Mouse (Mus musculus) heart, embryonic 10.5 days (tissue): Measurements from ENCODE around the gene Tbx19. TPM values are rescaled to one million over a fixed set of nuclear protein-coding genes. Genes with fewer than 3 reads are reported as not detected.

Experiments
- DNase-seq: peaks from one replicate; pipeline ENCODE4 v3.0.0-alpha.2; 2017; ENCODE audit warnings: low spot score
- H3K27ac ChIP-seq: fragments of 300-500 bp; sonication (generic); 2 replicates; pipeline ENCODE4 v1.5.1; 2016; ENCODE audit warnings: mild to moderate bottlenecking
- H3K27me3 ChIP-seq: fragments of 300-500 bp; sonication (generic); 2 replicates; pipeline ENCODE4 v1.6.1; 2016; ENCODE audit warnings: mild to moderate bottlenecking; ENCODE audit not compliant: poor library complexity, insufficient read depth, severe bottlenecking
- H3K36me3 ChIP-seq: fragments of 300-500 bp; sonication (generic); 2 replicates; pipeline ENCODE4 v1.6.1; 2016; ENCODE audit warnings: mild to moderate bottlenecking, moderate library complexity
- H3K4me1 ChIP-seq: fragments of 300-500 bp; sonication (generic); 2 replicates; pipeline ENCODE4 v1.6.1; 2016; ENCODE audit warnings: mild to moderate bottlenecking
- H3K4me3 ChIP-seq: fragments of 300-500 bp; sonication (generic); 2 replicates; pipeline ENCODE4 v1.5.1; 2016; ENCODE audit warnings: mild to moderate bottlenecking, moderate library complexity
- H3K9me3 ChIP-seq: fragments of 300-500 bp; sonication (generic); 2 replicates; pipeline ENCODE4 v1.6.1; 2016; ENCODE audit warnings: mild to moderate bottlenecking, moderate library complexity
- WGBS: fragments of 180-500 bp; shearing (Covaris S2); methylation state at CpG from one replicate; pipeline ENCODE4 v1.1.7; 2016; 5-methylcytosine and 5-hydroxymethylcytosine counted together
- polyA plus RNA-seq: library from polyadenylated mRNA; unstranded; fragments of >200 nt; fragmentation: Nextera tagmentation; extraction: Ambion mirVana; gene quantifications from 2 replicates; pipeline ENCODE4 v1.2.1, GENCODE M21; 2016

Tbx19 gene
- polyA plus RNA-seq, 1 experiment from 2014 or later = not detected

GRCm38 (mm10) chr1:165174059-165174616 is 13.6 kb upstream of the Tbx19 start:
- WGBS = 75% methylated on average over 9 of the region's 9 CpGs

GRCm38 (mm10) chr1:165171277-165171676 is 10.7 kb upstream of the Tbx19 start:
- peak; percentile 57 for DNase-seq
- H3K27ac ChIP-seq = no peak overlapping the region
- 0 out of 2 replicates have a peak, but pooled peaks cover 3% of the 10 kb centered on the region for H3K36me3 ChIP-seq
- WGBS = 83% methylated on average over 8 of the region's 8 CpGs
- no peaks in the 10 kb centered on the region for H3K9me3 ChIP-seq
- no peaks in the 10 kb centered on the region for H3K4me1 ChIP-seq
- H3K4me3 ChIP-seq = no peak overlapping the region
- no peaks in the 10 kb centered on the region for H3K27me3 ChIP-seq

More at GRCm38 (mm10) chr1:165174059-165174616, 13.6 kb upstream of the Tbx19 start:
- no peaks in the 10 kb centered on the region for H3K27me3 ChIP-seq
- H3K4me1 ChIP-seq = no peaks in the 10 kb centered on the region
- no peak overlapping the region for H3K4me3 ChIP-seq
- no peaks in the 10 kb centered on the region for H3K9me3 ChIP-seq
- H3K27ac ChIP-seq = no peak overlapping the region
- peaks cover 27% of the 10 kb centered on the region for H3K36me3 ChIP-seq
- peak; percentile 19 for DNase-seq

- Histone ChIP-seq H3K4me3 (no peak overlapping the region), H3K27ac (no peak overlapping the region), H3K4me1 (no peaks in the 10 kb centered on the region), H3K9me3 (no peaks in the 10 kb centered on the region), H3K27me3 (no peaks in the 10 kb centered on the region), H3K36me3 (no peaks in the 10 kb centered on the region)
- 68% methylated on average over 5 of the region's 5 CpGs for WGBS
- DNase-seq = no peak
Observed at GRCm38 (mm10) chr1:165170157-165170556, 9.6 kb upstream of the Tbx19 start.

GRCm38 (mm10) chr1:165169462-165169861 is 8.9 kb upstream of the Tbx19 start:
- Histone ChIP-seq H3K27me3 (no peaks in the 10 kb centered on the region), H3K36me3 (no peaks in the 10 kb centered on the region), H3K9me3 (no peaks in the 10 kb centered on the region), H3K4me3 (no peak overlapping the region), H3K27ac (no peak overlapping the region), H3K4me1 (no peaks in the 10 kb centered on the region)
- no peak for DNase-seq
- 70% methylated on average over 3 of the region's 3 CpGs for WGBS

GRCm38 (mm10) chr1:165164920-165165319 is 4.3 kb upstream of the Tbx19 start:
- 87% methylated on average over 6 of the region's 6 CpGs for WGBS
- no peaks in the 10 kb centered on the region for H3K36me3 ChIP-seq
- no peak for DNase-seq
- no peak overlapping the region for H3K27ac ChIP-seq
- no peaks in the 10 kb centered on the region for H3K9me3 ChIP-seq
- H3K4me3 ChIP-seq = no peak overlapping the region
- peaks cover 7% of the 10 kb centered on the region; the same call in 1 of the 2 replicates for H3K27me3 ChIP-seq
- H3K4me1 ChIP-seq = no peaks in the 10 kb centered on the region

GRCm38 (mm10) chr1:165158841-165159240 is 1.7 kb downstream of the Tbx19 start:
- Histone ChIP-seq H3K27me3 (peaks cover 9% of the 10 kb centered on the region; the same call in 1 of the 2 replicates), H3K9me3 (no peaks in the 10 kb centered on the region), H3K36me3 (no peaks in the 10 kb centered on the region), H3K4me3 (no peak overlapping the region), H3K27ac (no peak overlapping the region), H3K4me1 (0 out of 2 replicates have a peak, but pooled peaks cover 6% of the 10 kb centered on the region)
- 73% methylated on average over 10 of the region's 10 CpGs for WGBS
- no peak for DNase-seq

- 68% methylated on average over 4 of the region's 4 CpGs for WGBS
- Histone ChIP-seq H3K27me3 (no peaks in the 10 kb centered on the region), H3K9me3 (no peaks in the 10 kb centered on the region), H3K4me1 (peaks cover 11% of the 10 kb centered on the region; the same call in 1 of the 2 replicates), H3K4me3 (no peak overlapping the region), H3K36me3 (no peaks in the 10 kb centered on the region), H3K27ac (no peak overlapping the region)
- DNase-seq = no peak
Observed at GRCm38 (mm10) chr1:165154162-165154561, 6.4 kb downstream of the Tbx19 start.

GRCm38 (mm10) chr1:165151216-165151615 is 9.4 kb downstream of the Tbx19 start:
- no peaks in the 10 kb centered on the region for H3K9me3 ChIP-seq
- H3K36me3 ChIP-seq = no peaks in the 10 kb centered on the region
- no peak overlapping the region for H3K27ac ChIP-seq
- H3K27me3 ChIP-seq = no peaks in the 10 kb centered on the region
- DNase-seq = no peak
- peaks cover 15% of the 10 kb centered on the region; the same call in 1 of the 2 replicates for H3K4me1 ChIP-seq
- no peak overlapping the region for H3K4me3 ChIP-seq
- WGBS = 65% methylated on average over 8 of the region's 8 CpGs

- Histone ChIP-seq H3K4me3 (no peak overlapping the region), H3K4me1 (peaks cover 10% of the 10 kb centered on the region), H3K36me3 (no peaks in the 10 kb centered on the region), H3K27me3 (0 out of 2 replicates have a peak, but pooled peaks cover 4% of the 10 kb centered on the region), H3K27ac (no peak overlapping the region), H3K9me3 (no peaks in the 10 kb centered on the region)
- WGBS = 78% methylated on average over 12 of the region's 12 CpGs
- no peak for DNase-seq
Observed at GRCm38 (mm10) chr1:165142343-165142916, 18.1 kb downstream of the Tbx19 start.

- no peak overlapping the region for H3K4me3 ChIP-seq
- H3K27me3 ChIP-seq = 0 out of 2 replicates have a peak, but pooled peaks cover 4% of the 10 kb centered on the region
- H3K9me3 ChIP-seq = no peaks in the 10 kb centered on the region
- H3K27ac ChIP-seq = no peak overlapping the region
- 62% methylated on average over 3 of the region's 3 CpGs for WGBS
- no peak for DNase-seq
- H3K36me3 ChIP-seq = no peaks in the 10 kb centered on the region
- H3K4me1 ChIP-seq = peaks cover 10% of the 10 kb centered on the region
Observed at GRCm38 (mm10) chr1:165140227-165140626, 20.3 kb downstream of the Tbx19 start.

- DNase-seq = no peak
- no peaks in the 10 kb centered on the region for H3K9me3 ChIP-seq
- no peak overlapping the region for H3K4me3 ChIP-seq
- 82% methylated on average over 2 of the region's 2 CpGs for WGBS
- H3K36me3 ChIP-seq = no peaks in the 10 kb centered on the region
- H3K27ac ChIP-seq = no peak overlapping the region
- H3K27me3 ChIP-seq = 0 out of 2 replicates have a peak, but pooled peaks cover 1% of the 10 kb centered on the region
- no peaks in the 10 kb centered on the region for H3K4me1 ChIP-seq
Observed at GRCm38 (mm10) chr1:165133858-165134257, 26.7 kb downstream of the Tbx19 start.

- H3K27me3 ChIP-seq = no peaks in the 10 kb centered on the region
- DNase-seq = no peak
- WGBS = 67% methylated on average over 5 of the region's 5 CpGs
Observed at GRCm38 (mm10) chr1:165133279-165133678, 27.3 kb downstream of the Tbx19 start.

GRCm38 (mm10) chr1:165132187-165132877 is 28.2 kb downstream of the Tbx19 start:
- Histone ChIP-seq H3K9me3 (no peaks in the 10 kb centered on the region), H3K27me3 (no peaks in the 10 kb centered on the region), H3K4me3 (no peak overlapping the region), H3K27ac (no peak overlapping the region), H3K36me3 (no peaks in the 10 kb centered on the region), H3K4me1 (no peaks in the 10 kb centered on the region)
- 74% methylated on average over 14 of the region's 14 CpGs for WGBS
- peak; percentile 85 for DNase-seq

More at GRCm38 (mm10) chr1:165133279-165133678, 27.3 kb downstream of the Tbx19 start:
- no peak overlapping the region for H3K4me3 ChIP-seq
- H3K36me3 ChIP-seq = no peaks in the 10 kb centered on the region
- no peaks in the 10 kb centered on the region for H3K4me1 ChIP-seq
- no peaks in the 10 kb centered on the region for H3K9me3 ChIP-seq
- H3K27ac ChIP-seq = no peak overlapping the region
